Mouse (Mus musculus): ENCODE results near the gene Klhl9. TPM values are rescaled to one million over a fixed set of nuclear protein-coding genes. Genes with fewer than 3 reads are reported as not detected.

Gene Klhl9
- polyA plus RNA-seq, 1 experiment from 2014 or later = 128 TPM

DNA sequence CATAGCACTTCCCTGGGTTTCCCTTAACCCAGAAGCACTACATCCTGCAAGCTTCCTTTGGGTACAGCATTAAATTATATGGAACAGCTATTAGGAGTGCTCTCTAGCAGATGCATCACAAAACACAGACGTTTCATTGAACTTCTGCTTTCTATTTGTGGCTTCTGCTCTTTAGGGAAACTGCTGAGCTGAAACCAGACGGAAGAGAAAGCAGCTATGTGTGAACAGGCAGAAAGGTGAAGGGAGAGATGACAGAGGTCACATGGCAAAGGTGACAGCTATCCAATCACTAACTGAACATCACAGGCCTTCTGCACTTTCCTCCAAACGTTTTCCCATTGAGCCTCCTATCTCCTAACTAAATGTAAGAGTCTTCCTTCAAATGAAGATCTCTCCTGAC lies 16.3 kb downstream of the Klhl9 start:
- no peaks in the 10 kb centered on the region for H3K36me3 ChIP-seq
- 55% methylated on average over 3 of the region's 3 CpGs for WGBS
- no peaks in the 10 kb centered on the region for H3K4me1 ChIP-seq

DNA sequence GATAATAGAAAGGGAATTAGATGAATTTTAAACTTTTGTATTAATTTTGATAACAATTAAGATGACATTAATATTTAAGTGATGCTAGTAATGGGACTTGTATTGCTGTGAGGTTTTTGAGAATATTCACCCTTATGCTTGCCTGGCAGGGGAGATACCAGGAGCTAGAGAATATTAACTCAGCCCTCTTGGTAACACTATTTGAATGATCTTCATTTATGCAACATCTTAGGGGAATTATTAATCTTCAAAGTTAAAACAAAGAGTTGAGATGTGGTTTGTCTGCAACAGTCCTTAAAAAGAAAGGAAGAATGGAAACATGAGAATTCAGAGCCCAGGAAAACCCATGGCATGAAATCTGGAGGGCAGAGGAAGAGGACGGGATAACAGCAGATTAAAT lies 23.0 kb downstream of the Klhl9 start:
- Histone ChIP-seq H3K27me3 (no peaks in the 10 kb centered on the region), H3K9me3 (no peaks in the 10 kb centered on the region), H3K36me3 (no peaks in the 10 kb centered on the region), H3K27ac (replicated peaks) (no peak overlapping the region), H3K4me1 (no peaks in the 10 kb centered on the region), H3K9ac (replicated peaks) (no peak overlapping the region), H3K4me3 (no peak overlapping the region), H3K4me2 (replicated peaks) (no peak overlapping the region)
- WGBS = 80% methylated on average over 1 of the region's 1 CpGs
- no peak for ATAC-seq (replicated peaks)

More for the DNA sequence above, 16.3 kb downstream of the Klhl9 start:
- Histone ChIP-seq H3K27me3 (no peaks in the 10 kb centered on the region), H3K4me3 (no peak overlapping the region), H3K27ac (replicated peaks) (no peak overlapping the region), H3K9me3 (no peaks in the 10 kb centered on the region), H3K4me2 (replicated peaks) (no peak overlapping the region), H3K9ac (replicated peaks) (no peak overlapping the region)
- ATAC-seq (replicated peaks) = no peak

DNA sequence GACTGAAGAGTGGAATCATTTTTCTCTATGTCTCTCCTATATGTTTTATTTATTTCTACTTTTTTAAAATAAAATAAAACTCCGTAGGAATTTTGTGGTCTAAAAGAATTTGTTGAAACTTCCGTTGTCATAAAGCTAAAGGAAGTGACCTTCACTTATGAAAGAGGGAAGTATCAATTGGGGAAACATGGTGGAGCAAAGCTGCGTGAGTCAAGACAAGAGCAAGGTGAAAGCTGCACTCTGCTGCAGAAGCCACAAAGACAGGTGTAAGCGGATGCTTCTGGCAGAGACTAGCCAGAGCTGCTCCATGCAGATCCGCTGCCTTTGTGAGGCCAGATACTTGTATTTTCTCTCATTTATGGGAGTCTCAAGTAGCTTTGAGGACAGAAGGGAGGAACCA lies 23.5 kb downstream of the Klhl9 start:
- H3K4me3 ChIP-seq = no peak overlapping the region
- no peaks in the 10 kb centered on the region for H3K9me3 ChIP-seq
- ATAC-seq (replicated peaks) = no peak
- no peak overlapping the region for H3K9ac ChIP-seq (replicated peaks)
- WGBS = 87% methylated on average over 5 of the region's 5 CpGs
- no peak overlapping the region for H3K4me2 ChIP-seq (replicated peaks)
- no peak overlapping the region for H3K27ac ChIP-seq (replicated peaks)
- no peaks in the 10 kb centered on the region for H3K36me3 ChIP-seq
- no peaks in the 10 kb centered on the region for H3K27me3 ChIP-seq
- H3K4me1 ChIP-seq = no peaks in the 10 kb centered on the region

DNA sequence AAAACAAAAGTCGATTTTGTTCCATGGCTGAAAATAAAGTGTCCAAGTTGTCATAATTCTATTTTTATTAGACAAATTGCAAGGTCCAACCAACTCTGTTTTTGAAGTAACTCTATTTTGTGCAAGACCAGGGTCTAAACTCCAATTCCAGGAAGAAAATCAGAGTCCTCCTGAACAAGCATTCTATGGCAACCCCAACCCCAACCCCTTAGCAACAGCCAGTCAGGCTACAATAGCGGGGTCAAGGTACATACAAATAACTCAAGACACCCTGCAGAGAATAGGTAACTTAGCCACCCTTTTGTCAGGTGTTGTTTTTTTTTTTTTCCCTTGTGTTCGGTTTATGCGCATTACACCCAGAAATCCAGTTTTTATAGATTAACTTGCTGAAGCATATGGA lies 24.5 kb downstream of the Klhl9 start:
- no peak overlapping the region for H3K27ac ChIP-seq (replicated peaks)
- 86% methylated on average over 4 of the region's 4 CpGs for WGBS
- no peak overlapping the region for H3K9ac ChIP-seq (replicated peaks)
- H3K4me2 ChIP-seq (replicated peaks) = no peak overlapping the region
- H3K36me3 ChIP-seq = no peaks in the 10 kb centered on the region
- H3K27me3 ChIP-seq = no peaks in the 10 kb centered on the region
- H3K9me3 ChIP-seq = no peaks in the 10 kb centered on the region
- H3K4me3 ChIP-seq = no peak overlapping the region
- ATAC-seq (replicated peaks) = no peak
- no peaks in the 10 kb centered on the region for H3K4me1 ChIP-seq

DNA sequence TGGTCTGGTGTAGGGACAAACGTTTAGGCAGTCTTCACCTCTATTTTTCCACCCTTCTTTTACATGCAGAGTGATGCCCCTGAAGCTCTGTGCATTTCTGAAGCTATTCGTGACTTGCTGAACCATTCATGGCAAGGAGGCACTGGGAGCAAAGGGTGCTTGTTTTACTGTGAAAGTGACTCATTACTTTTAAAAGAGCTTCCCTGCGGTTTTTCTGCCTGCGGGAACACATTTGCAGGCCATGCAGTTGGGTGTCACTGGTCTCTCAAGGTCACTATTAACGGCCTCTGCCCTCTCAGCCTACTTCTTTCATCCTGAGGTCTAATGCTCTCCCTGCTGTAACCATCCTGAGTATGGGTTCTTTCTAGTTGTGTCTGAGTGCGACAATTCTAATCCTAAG lies 25.2 kb downstream of the Klhl9 start:
- no peaks in the 10 kb centered on the region for H3K27me3 ChIP-seq
- no peak for ATAC-seq (replicated peaks)
- no peaks in the 10 kb centered on the region for H3K36me3 ChIP-seq

DNA sequence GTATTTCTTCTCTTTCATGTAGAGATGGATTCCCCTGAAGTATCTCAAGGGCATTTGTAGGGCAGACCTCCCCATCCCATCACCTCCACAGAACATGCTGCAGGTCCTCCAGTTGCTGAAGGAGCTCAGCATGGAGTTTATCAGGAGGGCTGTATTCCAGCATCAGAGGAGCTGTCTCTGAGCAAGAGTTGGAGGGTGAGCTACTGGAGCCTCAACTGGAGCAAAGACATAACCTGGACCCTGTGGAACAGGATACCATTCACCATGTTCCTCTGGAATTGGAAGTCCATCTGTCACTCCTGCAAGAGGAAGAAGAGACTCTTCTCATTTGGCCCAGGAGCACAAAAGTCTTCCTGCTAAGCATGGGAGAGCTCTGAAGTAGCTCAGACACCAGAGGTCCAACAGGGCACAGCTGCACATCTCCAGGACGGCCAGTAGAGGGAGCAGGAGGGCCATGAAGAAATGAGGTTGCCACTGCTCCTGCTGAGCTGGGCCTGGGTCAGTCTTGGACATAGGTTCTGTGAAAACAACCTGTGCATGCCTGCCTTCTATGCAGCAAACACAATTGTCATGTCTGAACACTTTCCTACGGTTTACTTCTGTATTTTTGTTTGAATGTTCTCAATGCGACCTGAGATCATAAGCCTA lies 25.9 kb downstream of the Klhl9 start:
- Histone ChIP-seq H3K36me3 (no peaks in the 10 kb centered on the region), H3K9me3 (no peaks in the 10 kb centered on the region), H3K4me3 (no peak overlapping the region), H3K4me2 (replicated peaks) (no peak overlapping the region), H3K4me1 (no peaks in the 10 kb centered on the region), H3K9ac (replicated peaks) (no peak overlapping the region), H3K27me3 (no peaks in the 10 kb centered on the region), H3K27ac (replicated peaks) (no peak overlapping the region)
- peak; percentile 87 for ATAC-seq (replicated peaks)
- WGBS = 29% methylated on average over 3 of the region's 3 CpGs

More for the DNA sequence above, 25.2 kb downstream of the Klhl9 start:
- H3K4me1 ChIP-seq = no peaks in the 10 kb centered on the region
- 69% methylated on average over 6 of the region's 6 CpGs for WGBS
- H3K9ac ChIP-seq (replicated peaks) = no peak overlapping the region
- H3K4me3 ChIP-seq = no peak overlapping the region
- H3K4me2 ChIP-seq (replicated peaks) = no peak overlapping the region
- H3K27ac ChIP-seq (replicated peaks) = no peak overlapping the region
- no peaks in the 10 kb centered on the region for H3K9me3 ChIP-seq

DNA sequence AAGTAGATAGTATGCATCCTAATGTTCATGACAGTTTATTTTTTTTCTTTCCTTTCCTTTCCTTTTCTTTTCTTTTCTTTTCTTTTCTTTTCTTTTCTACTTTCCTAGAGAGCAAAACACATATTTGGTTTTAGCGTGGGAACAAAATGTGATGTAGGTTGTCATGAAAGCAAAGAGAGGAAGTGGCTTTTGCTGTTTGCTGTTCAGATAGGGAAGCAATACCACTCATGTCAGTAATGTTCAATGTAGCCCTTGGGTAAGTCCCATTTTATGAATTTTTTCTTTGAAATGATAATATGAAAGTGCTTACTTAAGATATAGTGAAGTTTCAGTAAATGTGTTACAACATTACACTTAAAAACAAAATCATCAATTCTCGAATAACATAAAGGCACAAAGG lies 28.9 kb downstream of the Klhl9 start:
- no peak overlapping the region for H3K4me3 ChIP-seq
- 88% methylated on average over 2 of the region's 2 CpGs for WGBS
- no peaks in the 10 kb centered on the region for H3K36me3 ChIP-seq
- no peak overlapping the region for H3K9ac ChIP-seq (replicated peaks)
- no peak overlapping the region for H3K4me2 ChIP-seq (replicated peaks)
- H3K9me3 ChIP-seq = no peaks in the 10 kb centered on the region
- no peak overlapping the region for H3K27ac ChIP-seq (replicated peaks)
- H3K4me1 ChIP-seq = no peaks in the 10 kb centered on the region
- ATAC-seq (replicated peaks) = no peak
- H3K27me3 ChIP-seq = no peaks in the 10 kb centered on the region

DNA sequence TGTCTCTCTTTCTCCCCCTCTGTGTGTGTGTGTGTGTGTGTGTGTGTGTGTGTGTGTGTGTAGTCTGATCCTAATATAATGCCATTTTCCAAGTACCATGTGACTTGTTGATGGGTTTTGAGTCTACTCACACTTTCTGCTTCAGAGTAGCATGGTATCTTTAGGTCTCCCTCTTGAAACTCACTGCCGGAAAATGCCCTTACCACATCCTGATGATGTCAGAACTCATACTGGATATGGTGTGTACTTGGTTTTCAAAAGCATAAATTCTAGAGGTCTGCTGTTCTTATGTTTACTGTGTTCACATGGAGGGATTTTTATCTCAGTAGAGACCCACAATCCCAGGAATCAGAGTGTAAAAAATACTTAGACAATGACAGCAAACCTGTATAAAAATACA lies 29.7 kb downstream of the Klhl9 start:
- no peak overlapping the region for H3K9ac ChIP-seq (replicated peaks)
- 90% methylated on average over 1 of the region's 1 CpGs for WGBS
- no peaks in the 10 kb centered on the region for H3K36me3 ChIP-seq
- no peaks in the 10 kb centered on the region for H3K27me3 ChIP-seq
- no peak overlapping the region for H3K4me3 ChIP-seq
- ATAC-seq (replicated peaks) = no peak
- no peaks in the 10 kb centered on the region for H3K4me1 ChIP-seq
- no peak overlapping the region for H3K4me2 ChIP-seq (replicated peaks)
- H3K9me3 ChIP-seq = no peaks in the 10 kb centered on the region
- no peak overlapping the region for H3K27ac ChIP-seq (replicated peaks)

DNA sequence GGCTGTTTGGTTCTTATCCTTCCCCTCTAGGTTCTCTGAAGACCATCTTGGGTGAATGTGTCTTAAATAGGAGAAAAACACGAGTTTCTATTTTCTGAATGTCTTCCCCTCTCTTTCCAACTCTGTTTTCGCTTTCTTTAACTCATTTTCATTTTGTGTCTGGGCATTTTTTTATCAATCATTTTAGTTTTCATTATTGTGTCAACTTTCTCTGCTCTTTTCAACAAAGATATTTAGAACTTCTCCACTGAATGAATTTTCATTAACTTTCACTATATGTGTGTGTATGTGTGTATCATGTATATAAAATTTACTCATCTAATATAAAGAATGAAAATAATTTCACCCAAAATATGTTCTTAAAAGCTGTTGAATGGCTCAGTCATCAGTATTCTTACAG lies 31.0 kb downstream of the Klhl9 start, which contains the start of gene Ifnab:
Ifnab (minus strand) TSS at position 101 of the 400 bp plus-strand sequence.
- H3K27me3 ChIP-seq = no peaks in the 10 kb centered on the region
- WGBS = 68% methylated on average over 2 of the region's 2 CpGs
- H3K9me3 ChIP-seq = no peaks in the 10 kb centered on the region
- no peak within 1 kb of the TSS for H3K4me2 ChIP-seq (replicated peaks)
- ATAC-seq (replicated peaks) = no peak
- H3K36me3 ChIP-seq = no peaks in the 10 kb centered on the region
- no peaks in the 10 kb centered on the region for H3K4me1 ChIP-seq
- H3K9ac ChIP-seq (replicated peaks) = no peak within 1 kb of the TSS
- H3K27ac ChIP-seq (replicated peaks) = no peak within 1 kb of the TSS
- no peak within 1 kb of the TSS for H3K4me3 ChIP-seq

DNA sequence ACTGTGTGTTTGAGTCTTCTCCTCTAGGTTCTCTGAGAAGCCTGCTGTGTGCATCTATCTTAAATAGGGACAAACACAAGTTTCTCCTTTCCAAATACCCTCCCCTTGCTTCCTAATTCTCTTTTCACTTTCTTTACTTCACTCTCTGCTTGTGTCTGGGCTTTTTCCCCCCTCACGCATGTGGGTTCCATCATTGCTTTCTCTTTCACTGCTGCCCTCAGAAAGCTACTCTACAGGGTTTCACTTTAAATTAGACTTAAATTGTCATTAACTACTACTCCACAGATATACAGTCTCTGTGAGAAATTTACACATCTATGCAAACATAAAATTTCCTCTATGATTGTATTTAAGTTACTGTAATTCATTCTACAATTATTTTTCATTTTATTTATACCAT lies 38.5 kb downstream of the Klhl9 start, which contains the start of gene Ifna2:
Ifna2 (minus strand) TSS at position 101 of the 400 bp plus-strand sequence.
- H3K9ac ChIP-seq (replicated peaks) = no peak within 1 kb of the TSS
- ATAC-seq (replicated peaks) = no peak
- no peaks in the 10 kb centered on the region for H3K27me3 ChIP-seq
- H3K27ac ChIP-seq (replicated peaks) = no peak within 1 kb of the TSS
- no peaks in the 10 kb centered on the region for H3K4me1 ChIP-seq
- H3K9me3 ChIP-seq = no peaks in the 10 kb centered on the region
- no peaks in the 10 kb centered on the region for H3K36me3 ChIP-seq
- WGBS = 100% methylated on average over 1 of the region's 1 CpGs
- H3K4me3 ChIP-seq = no peak within 1 kb of the TSS
- H3K4me2 ChIP-seq (replicated peaks) = no peak within 1 kb of the TSS

DNA sequence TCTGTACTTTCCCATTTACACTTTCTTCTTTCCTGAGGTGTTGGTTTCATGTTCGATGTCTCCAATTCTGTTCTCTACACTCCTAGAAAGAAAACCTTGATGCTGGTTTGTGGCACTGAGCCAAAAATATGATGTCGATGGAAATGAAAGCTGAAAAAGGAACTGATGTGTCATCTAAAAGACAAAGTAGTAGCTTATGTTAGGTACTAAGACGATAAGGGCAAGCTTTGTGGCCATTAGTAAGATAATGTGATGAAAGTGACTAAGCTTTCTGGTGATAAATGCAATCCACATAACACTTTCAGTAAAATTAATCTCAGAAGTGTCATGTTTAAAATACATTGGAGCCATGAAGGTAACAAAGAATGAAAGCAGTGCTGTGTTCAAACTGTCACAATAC lies 40.9 kb downstream of the Klhl9 start:
- WGBS = 75% methylated on average over 3 of the region's 3 CpGs
- H3K4me3 ChIP-seq = no peak overlapping the region
- no peak overlapping the region for H3K27ac ChIP-seq (replicated peaks)
- H3K4me1 ChIP-seq = no peaks in the 10 kb centered on the region
- ATAC-seq (replicated peaks) = no peak
- no peaks in the 10 kb centered on the region for H3K36me3 ChIP-seq
- no peaks in the 10 kb centered on the region for H3K9me3 ChIP-seq
- H3K4me2 ChIP-seq (replicated peaks) = no peak overlapping the region
- no peak overlapping the region for H3K9ac ChIP-seq (replicated peaks)
- no peaks in the 10 kb centered on the region for H3K27me3 ChIP-seq

DNA sequence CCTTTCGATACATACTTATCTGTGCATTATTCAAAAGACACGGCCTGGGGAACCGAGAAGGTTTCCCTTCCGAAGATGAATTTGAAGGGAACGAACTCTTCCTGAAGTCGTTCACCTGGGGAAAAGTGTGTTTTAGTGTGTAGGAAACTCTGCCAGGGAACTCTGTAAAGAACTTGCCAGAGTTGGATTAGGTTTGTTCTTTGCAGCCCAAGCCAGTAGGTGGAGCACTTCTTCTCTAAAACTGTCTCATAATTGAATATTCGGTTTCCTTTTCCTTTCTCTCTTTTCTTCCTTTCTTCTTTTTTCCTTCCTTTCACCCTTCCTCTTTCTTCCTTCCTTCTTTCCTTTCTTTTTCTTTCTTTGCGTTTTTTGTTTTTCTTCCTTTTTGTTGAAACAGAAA lies 41.9 kb downstream of the Klhl9 start:
- Histone ChIP-seq H3K27ac (replicated peaks) (no peak overlapping the region), H3K9me3 (no peaks in the 10 kb centered on the region), H3K4me2 (replicated peaks) (no peak overlapping the region), H3K9ac (replicated peaks) (no peak overlapping the region), H3K36me3 (no peaks in the 10 kb centered on the region), H3K4me1 (no peaks in the 10 kb centered on the region), H3K27me3 (no peaks in the 10 kb centered on the region), H3K4me3 (no peak overlapping the region)
- WGBS = 55% methylated on average over 8 of the region's 8 CpGs
- ATAC-seq (replicated peaks) = no peak

DNA sequence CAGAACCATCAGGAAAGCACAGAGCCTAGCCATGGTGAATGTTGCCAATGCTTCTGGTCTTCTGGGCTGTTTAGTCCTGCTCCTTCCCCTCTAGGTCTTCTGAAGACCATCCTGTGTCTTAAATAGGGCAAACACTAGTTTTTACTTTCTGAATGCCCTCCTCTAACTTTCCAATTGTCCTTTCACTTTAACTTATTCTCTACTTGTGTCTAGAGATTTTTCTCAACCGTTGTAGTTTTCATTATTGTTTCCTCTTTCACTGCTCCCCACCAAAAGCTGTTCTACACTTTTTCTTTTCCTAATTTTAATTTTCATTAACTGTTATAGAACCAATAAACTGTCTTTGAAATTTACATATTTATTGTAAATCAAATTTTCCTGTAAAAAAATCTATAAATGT lies 45.4 kb downstream of the Klhl9 start, which contains the start of gene Ifna16:
Ifna16 (minus strand) TSS at position 101 of the 400 bp plus-strand sequence.
- H3K9ac ChIP-seq (replicated peaks) = no peak within 1 kb of the TSS
- H3K27me3 ChIP-seq = no peaks in the 10 kb centered on the region
- no peaks in the 10 kb centered on the region for H3K9me3 ChIP-seq
- H3K27ac ChIP-seq (replicated peaks) = no peak within 1 kb of the TSS
- no peaks in the 10 kb centered on the region for H3K36me3 ChIP-seq
- H3K4me3 ChIP-seq = no peak within 1 kb of the TSS
- no peak for ATAC-seq (replicated peaks)
- H3K4me1 ChIP-seq = no peaks in the 10 kb centered on the region
- no peak within 1 kb of the TSS for H3K4me2 ChIP-seq (replicated peaks)
- WGBS = 82% methylated on average over 1 of the region's 1 CpGs
